Mouse (Mus musculus) kidney, embryonic 15.5 days (tissue): ENCODE measurements around the gene Map9. TPM values are rescaled to one million over a fixed set of nuclear protein-coding genes. Genes with fewer than 3 reads are reported as not detected.
"Not testable (repeated sequence)": the region's sequence is repeated elsewhere in the genome, so short reads cannot be mapped to it uniquely, and the experiment has no call there.

ENCODE experiments used
- ATAC-seq: fragments of 200-750 bp; cut with Nextera tagmentation; replicated peaks from 2 replicates; pipeline ENCODE4 v1.8.0; 2017; ENCODE audit warnings: moderate TSS enrichment; ENCODE audit not compliant: low FRiP score
- H3K27ac ChIP-seq: fragments of 300-500 bp; sonication (generic); 2 replicates; pipeline ENCODE4 v1.5.1; 2015; ENCODE audit warnings: mild to moderate bottlenecking, inconsistent platforms
- H3K27me3 ChIP-seq: fragments of 300-500 bp; sonication (generic); 2 replicates; pipeline ENCODE4 v1.6.1; 2015; ENCODE audit warnings: inconsistent platforms
- H3K36me3 ChIP-seq: fragments of 300-500 bp; sonication (generic); 2 replicates; pipeline ENCODE4 v1.6.1; 2015; ENCODE audit warnings: inconsistent platforms
- H3K4me1 ChIP-seq: fragments of 300-500 bp; sonication (generic); 2 replicates; pipeline ENCODE4 v1.6.1; 2015; ENCODE audit warnings: inconsistent platforms
- H3K4me2 ChIP-seq: fragments of 300-500 bp; sonication (generic); 2 replicates; pipeline ENCODE4 v1.6.1; 2015; ENCODE audit warnings: moderate library complexity, mild to moderate bottlenecking, inconsistent platforms
- H3K4me3 ChIP-seq: fragments of 300-500 bp; sonication (generic); replicated peaks from 2 replicates; pipeline ENCODE4 v1.5.1; 2015; ENCODE audit warnings: mild to moderate bottlenecking, inconsistent platforms
- H3K9ac ChIP-seq: fragments of 300-500 bp; sonication (generic); 2 replicates; pipeline ENCODE4 v1.6.1; 2015; ENCODE audit warnings: mild to moderate bottlenecking, inconsistent platforms
- H3K9me3 ChIP-seq: fragments of 300-500 bp; sonication (generic); replicated peaks from 2 replicates; pipeline ENCODE4 v1.6.1; 2016; ENCODE audit warnings: inconsistent platforms
- WGBS: fragments of 180-500 bp; shearing (Covaris S2); methylation state at CpG from one replicate; pipeline ENCODE4 v1.1.7; 2015; ENCODE audit warnings: mixed read lengths; 5-methylcytosine and 5-hydroxymethylcytosine counted together
- polyA plus RNA-seq: library from polyadenylated mRNA; unstranded; fragments of >200 nt; fragmentation: Nextera tagmentation; extraction: Ambion mirVana; gene quantifications from 2 replicates; pipeline ENCODE4 v1.2.1, GENCODE M21; 2015

Gene Map9
- 7.5 and 8.5 TPM in 2 replicates for polyA plus RNA-seq

DNA sequence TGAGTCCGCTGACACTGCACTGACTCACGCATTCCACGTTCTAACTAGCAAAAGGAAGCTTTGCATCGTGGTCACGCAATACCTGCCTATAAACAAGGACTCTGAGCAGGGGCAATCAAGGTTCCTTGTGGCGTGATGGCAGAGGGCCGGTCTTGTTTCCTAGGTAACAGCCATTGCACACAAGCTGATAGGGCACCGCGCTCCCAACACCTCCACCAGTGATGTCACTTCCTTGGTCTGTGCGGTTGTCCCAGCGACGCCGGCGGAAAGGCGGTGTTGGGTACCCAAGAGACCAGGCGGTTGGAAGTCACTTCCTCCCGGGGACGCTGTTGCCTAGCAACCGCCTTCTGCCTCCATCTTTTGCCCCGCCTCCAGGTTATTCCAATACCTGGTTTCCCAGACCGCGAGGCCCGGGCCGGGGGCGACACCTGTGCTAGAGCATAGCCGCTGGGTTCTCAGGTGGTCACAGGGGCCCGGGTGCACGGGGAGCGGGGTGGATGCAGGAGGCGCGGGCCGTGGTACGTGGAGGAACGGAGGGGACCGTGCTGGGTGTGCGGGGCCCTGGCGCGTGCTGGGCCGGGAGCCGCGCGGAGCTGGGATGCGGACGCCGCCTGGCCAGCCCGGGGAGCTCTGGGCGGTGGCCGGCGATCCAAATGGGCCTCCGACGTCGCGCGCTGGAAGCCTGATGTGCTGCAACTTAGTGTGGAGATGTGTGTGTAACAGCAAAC, at the start of gene Map9:
TSS of gene Map9 (plus strand) at position 248 of the 728 bp plus-strand sequence.
- peak within 1 kb of the TSS; percentile 42 for H3K9ac ChIP-seq
- H3K4me1 ChIP-seq = peaks cover 5% of the 10 kb centered on the region
- no peak within 1 kb of the TSS for H3K27ac ChIP-seq
- H3K4me3 ChIP-seq = peak within 1 kb of the TSS; percentile 89
- H3K9me3 ChIP-seq = no peaks in the 10 kb centered on the region
- peak within 1 kb of the TSS; percentile 78 for H3K4me2 ChIP-seq
- H3K36me3 ChIP-seq = no peaks in the 10 kb centered on the region
- WGBS = under 1% methylated on average over 54 of the region's 54 CpGs
- H3K27me3 ChIP-seq = no peaks in the 10 kb centered on the region
- peak; percentile 100 for ATAC-seq

DNA sequence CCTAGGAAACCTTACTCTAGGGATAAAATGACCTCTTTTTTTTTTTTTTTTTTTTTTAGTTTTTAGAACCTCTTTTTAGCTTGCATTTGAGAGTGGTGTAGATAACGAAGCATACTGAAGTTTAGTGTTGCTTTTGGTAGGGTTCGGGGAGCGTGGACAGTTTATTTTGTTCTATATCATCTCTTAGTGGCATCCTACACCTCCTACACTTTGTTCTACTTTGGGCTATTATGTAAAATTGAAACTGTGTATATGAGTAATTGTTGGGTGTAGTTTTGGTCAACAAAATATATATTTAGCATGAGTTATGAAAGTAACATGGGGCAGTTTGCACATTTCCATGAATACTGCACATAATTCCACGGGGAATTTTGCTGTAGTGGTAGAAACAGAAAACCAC, 42.1 kb upstream of the Map9 start:
- H3K27me3 ChIP-seq = no peaks in the 10 kb centered on the region
- 81% methylated on average over 4 of the region's 4 CpGs for WGBS
- H3K4me1 ChIP-seq = no peaks in the 10 kb centered on the region
- no peaks in the 10 kb centered on the region for H3K9me3 ChIP-seq
- H3K4me2 ChIP-seq = no peak overlapping the region
- H3K9ac ChIP-seq = no peak overlapping the region
- H3K36me3 ChIP-seq = no peaks in the 10 kb centered on the region
- no peak for ATAC-seq
- no peak overlapping the region for H3K27ac ChIP-seq
- H3K4me3 ChIP-seq = no peak overlapping the region

DNA sequence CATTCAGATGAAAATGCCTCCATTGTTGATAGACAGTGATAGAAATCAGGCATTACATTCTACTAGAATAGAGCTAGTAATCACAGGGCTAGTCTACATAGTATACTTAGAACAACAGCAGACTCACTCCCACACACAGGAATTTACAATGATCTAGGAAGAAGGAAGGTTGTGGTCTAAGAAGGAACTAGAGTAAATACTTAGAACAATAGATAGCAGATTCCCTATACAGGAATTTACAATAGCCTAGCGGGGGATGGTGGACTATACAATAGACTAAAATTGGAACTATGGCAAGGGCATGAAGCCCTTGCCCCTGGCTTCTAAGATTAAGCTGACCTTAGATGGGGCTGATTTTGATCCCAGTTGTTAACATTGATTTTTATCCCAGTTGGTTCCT, 31.1 kb upstream of the Map9 start:
- H3K9me3 ChIP-seq, H3K27me3 ChIP-seq, H3K4me3 ChIP-seq, H3K4me2 ChIP-seq, H3K4me1 ChIP-seq, H3K36me3 ChIP-seq, H3K9ac ChIP-seq, H3K27ac ChIP-seq, ATAC-seq: not testable (repeated sequence)
- 97% methylated on average over 1 of the region's 1 CpGs for WGBS

DNA sequence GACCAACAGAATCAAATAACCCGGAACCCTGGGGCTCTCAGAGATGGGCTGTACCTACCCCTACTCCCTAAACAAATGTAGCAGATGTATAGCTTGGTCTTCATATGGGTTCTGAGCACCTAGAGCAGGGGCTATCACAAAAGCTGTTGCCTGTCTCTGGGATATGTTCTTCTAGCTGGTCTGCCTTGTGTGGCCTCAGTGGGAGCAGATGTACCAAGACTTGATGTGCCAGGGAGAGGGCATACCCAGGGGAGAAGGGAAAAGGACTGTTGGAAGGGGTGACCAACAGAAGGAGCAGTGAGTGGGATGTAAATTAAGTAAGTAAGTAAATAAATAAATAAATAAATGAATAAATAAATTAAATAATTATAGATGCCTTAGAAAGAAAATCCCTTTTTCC, 25.8 kb upstream of the Map9 start:
- Histone ChIP-seq H3K9me3 (0 out of 2 replicates have a peak, but pooled peaks cover 4% of the 10 kb centered on the region), H3K27me3 (no peaks in the 10 kb centered on the region), H3K27ac (no peak overlapping the region), H3K36me3 (no peaks in the 10 kb centered on the region), H3K4me1 (peaks cover 5% of the 10 kb centered on the region), H3K4me3 (no peak overlapping the region), H3K9ac (no peak overlapping the region), H3K4me2 (no peak overlapping the region)
- WGBS = 91% methylated on average over 1 of the region's 1 CpGs
- no peak for ATAC-seq

DNA sequence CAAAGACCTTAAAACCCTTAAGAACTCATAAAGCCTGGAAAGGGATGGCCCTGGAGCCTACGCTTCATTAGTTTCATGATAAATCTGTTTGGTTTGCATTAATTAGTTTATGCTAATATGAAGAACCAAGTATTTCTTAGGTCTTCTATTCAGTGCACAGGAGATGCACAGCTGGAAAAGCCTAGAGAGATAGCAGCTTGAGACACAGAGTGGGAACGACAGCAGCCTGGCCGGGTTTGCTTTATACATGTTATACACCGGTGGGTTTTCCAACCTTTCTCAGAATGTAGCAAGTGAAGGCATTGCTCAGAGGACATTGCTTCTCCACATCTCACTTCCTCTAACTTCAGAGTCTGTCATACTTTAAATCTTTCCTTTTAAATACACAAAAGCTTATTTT, 25.3 kb upstream of the Map9 start:
- Histone ChIP-seq H3K9me3 (0 out of 2 replicates have a peak, but pooled peaks cover 4% of the 10 kb centered on the region), H3K9ac (no peak overlapping the region), H3K4me2 (no peak overlapping the region), H3K27me3 (no peaks in the 10 kb centered on the region), H3K4me3 (no peak overlapping the region), H3K4me1 (peaks cover 5% of the 10 kb centered on the region), H3K27ac (no peak overlapping the region), H3K36me3 (no peaks in the 10 kb centered on the region)
- 78% methylated on average over 4 of the region's 4 CpGs for WGBS
- no peak for ATAC-seq

DNA sequence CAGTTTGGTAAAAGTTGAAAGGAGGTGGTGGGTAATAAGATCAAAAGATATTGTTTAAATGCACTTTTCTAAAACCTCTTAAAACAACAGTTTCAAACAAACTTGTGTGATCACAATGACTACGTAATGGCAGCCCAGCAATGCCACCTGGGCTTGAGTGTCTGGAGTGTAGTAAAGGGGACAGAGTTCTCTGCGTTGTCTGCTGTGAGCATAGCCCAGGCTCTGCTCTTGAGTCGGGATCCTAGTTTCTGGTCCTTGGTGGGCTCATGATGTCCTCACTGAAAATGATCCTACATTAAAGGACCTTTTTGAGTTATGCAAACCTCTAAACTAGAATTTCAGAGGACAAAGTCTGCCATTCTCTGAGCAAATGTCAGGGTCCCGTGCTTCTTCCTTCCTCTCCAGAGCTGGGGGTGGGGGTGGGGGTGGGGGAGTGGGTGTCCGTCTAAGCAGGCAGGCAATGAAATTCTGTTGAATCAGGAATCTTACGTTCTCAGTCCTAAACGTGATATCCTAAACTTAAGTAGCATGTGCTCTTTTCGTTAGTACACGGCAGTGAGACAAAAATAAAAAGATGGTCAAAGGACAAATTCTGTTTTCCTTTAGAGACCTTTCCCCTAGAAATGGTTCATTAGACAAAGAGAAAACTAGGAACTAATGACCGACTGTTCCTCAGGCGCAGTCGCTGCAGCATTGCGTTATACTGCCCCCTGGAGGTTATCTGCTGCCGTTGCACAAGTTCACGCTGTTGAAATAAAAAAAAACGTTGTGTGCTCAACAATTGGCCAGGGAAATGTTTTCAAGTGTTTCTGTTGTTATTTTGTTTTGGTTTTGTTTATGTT, 24.5 kb upstream of the Map9 start:
- Histone ChIP-seq H3K4me1 (peaks cover 5% of the 10 kb centered on the region), H3K36me3 (no peaks in the 10 kb centered on the region), H3K4me2 (peak overlapping the region; percentile 54), H3K9ac (no peak overlapping the region), H3K27ac (peak overlapping the region; percentile 49; the same call in 1 of the 2 replicates), H3K27me3 (no peaks in the 10 kb centered on the region), H3K9me3 (0 out of 2 replicates have a peak, but pooled peaks cover 4% of the 10 kb centered on the region), H3K4me3 (peak overlapping the region; percentile 34)
- peak; percentile 69 for ATAC-seq
- 6% methylated on average over 16 of the region's 16 CpGs for WGBS

DNA sequence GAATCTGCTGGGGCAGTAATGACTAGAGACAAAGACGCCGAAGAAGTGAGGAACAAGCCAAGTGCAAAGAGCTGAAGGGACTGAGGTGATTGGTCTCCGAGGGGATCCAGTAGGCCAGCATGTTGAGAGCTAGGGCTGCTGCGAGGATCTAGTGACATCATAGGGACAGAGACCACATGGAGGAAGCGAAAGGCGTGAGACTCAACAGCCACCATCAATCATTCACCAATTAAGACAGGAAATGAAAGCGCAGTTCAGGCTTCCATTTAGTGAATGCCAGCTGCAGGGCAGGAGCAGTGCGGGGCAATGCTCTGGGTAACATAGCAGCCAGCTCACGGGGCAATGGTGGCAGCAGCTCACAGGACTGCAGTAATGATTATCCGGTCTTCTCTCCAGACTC, 17.7 kb upstream of the Map9 start:
- H3K9ac ChIP-seq = no peak overlapping the region
- no peak overlapping the region for H3K4me3 ChIP-seq
- ATAC-seq = no peak; the same call in 1 of the 2 replicates
- H3K27ac ChIP-seq = no peak overlapping the region
- no peaks in the 10 kb centered on the region for H3K36me3 ChIP-seq
- H3K27me3 ChIP-seq = no peaks in the 10 kb centered on the region
- 0 out of 2 replicates have a peak, but pooled peaks cover 3% of the 10 kb centered on the region for H3K4me1 ChIP-seq
- 58% methylated on average over 10 of the region's 10 CpGs for whole genome bisulfite sequencing
- H3K9me3 ChIP-seq = no peaks in the 10 kb centered on the region
- no peak overlapping the region for H3K4me2 ChIP-seq

DNA sequence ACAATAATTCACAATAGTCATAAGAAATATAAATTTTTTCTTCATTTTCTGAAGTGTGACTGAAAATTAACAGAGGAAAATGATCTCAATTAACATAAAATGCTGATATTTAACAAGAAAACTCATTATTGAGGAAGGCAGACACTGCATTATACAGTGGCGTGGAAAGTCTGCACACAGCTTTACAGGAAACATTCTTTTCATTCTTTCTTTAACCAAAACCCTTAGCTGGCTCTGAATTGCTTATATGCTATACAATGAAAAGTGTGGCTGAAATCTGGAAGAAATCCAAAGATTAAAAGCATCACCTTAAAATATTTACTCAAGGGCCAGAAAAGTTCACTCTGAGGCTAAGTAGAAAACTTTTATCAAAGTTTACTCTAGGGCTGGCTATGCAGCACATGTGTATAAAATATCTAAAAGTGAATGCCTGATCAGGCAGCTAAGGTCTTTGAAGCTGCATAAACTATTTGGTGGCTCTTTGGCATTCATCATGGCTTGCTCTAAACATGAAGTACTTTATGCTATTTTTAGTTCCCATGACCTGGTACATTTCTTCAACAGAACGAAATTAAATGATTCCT, 9.5 kb upstream of the Map9 start:
- no peak overlapping the region for H3K4me2 ChIP-seq
- no peak overlapping the region for H3K9ac ChIP-seq
- no peaks in the 10 kb centered on the region for H3K4me1 ChIP-seq
- no peaks in the 10 kb centered on the region for H3K27me3 ChIP-seq
- 46% methylated on average over 2 of the region's 2 CpGs for WGBS
- no peaks in the 10 kb centered on the region for H3K36me3 ChIP-seq
- ATAC-seq = no peak
- no peak overlapping the region for H3K4me3 ChIP-seq
- H3K9me3 ChIP-seq = no peaks in the 10 kb centered on the region
- H3K27ac ChIP-seq = no peak overlapping the region

DNA sequence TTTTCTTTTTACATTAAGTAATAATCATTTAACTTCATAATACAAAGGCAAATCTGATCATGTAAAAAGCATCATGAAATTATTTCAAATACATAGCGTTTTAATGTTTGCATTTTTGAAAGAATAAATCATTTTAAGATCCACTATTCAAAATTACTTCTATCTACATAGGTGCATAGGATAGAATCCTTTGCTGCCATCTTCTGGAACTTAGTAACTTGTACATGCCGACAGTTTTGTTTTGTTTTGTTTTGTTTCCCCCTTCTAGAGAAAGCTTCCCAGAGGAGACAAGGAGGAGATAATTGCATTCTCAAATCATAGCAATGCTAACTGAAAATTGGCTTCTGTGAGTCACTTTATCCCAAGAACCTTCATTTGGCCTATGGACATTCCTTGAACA, 7.5 kb upstream of the Map9 start:
- Histone ChIP-seq H3K27me3 (no peaks in the 10 kb centered on the region), H3K4me1 (no peaks in the 10 kb centered on the region), H3K36me3 (no peaks in the 10 kb centered on the region), H3K9ac (no peak overlapping the region), H3K4me2 (no peak overlapping the region), H3K9me3 (no peaks in the 10 kb centered on the region), H3K4me3 (no peak overlapping the region), H3K27ac (no peak overlapping the region)
- no peak for ATAC-seq
- 35% methylated on average over 2 of the region's 2 CpGs for WGBS

DNA sequence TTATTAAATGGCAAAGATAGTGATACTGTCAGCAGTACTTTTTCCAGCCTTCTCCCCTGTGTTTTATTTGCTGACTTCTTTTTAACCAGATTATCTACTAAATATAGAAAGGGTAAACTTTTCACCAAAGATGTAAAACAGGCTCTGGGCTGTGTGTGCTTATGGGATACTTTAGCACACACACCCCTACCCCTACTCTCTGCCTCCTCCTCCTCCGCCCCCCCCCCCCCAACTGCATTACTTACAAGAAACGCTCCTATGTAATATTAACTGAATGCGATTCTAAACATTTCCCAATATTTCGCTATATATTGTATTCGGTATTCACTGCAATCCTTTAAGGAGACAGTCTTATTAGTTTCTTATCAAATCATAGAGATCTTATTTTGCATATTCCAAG, 504 bp upstream of the Map9 start:
- peaks cover 5% of the 10 kb centered on the region for H3K4me1 ChIP-seq
- no peaks in the 10 kb centered on the region for H3K27me3 ChIP-seq
- no peak overlapping the region for H3K27ac ChIP-seq
- no peaks in the 10 kb centered on the region for H3K36me3 ChIP-seq
- 11% methylated on average over 5 of the region's 5 CpGs for WGBS
- no peak for ATAC-seq
- H3K9me3 ChIP-seq = no peaks in the 10 kb centered on the region
- H3K9ac ChIP-seq = 0 out of 2 replicates have a peak overlapping the region, but pooled peaks have one; percentile 9
- peak overlapping the region; percentile 78 for H3K4me2 ChIP-seq
- peak overlapping the region; percentile 89 for H3K4me3 ChIP-seq

DNA sequence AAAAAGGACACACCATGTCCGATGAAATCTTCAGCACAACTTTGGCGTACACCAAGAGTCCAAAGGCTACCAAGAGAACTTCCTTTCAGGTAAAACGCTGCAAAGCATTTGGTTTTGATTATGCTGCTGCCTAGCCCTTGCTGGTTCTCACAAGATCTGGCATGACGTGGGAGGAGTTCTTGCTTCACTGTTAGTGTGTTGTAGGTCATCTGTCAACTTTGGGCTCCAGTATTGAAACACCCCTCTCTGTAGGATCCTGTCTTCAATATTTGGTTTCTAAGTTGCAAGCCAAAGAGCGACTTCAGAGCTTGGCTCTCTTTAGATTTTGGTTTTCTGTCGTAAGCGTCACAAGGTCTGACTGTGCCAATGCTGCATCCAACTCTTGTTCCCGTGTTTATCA, 1.2 kb downstream of the Map9 start:
- Histone ChIP-seq H3K27ac (no peak overlapping the region), H3K9me3 (no peaks in the 10 kb centered on the region), H3K36me3 (peaks cover 8% of the 10 kb centered on the region), H3K4me1 (peaks cover 5% of the 10 kb centered on the region), H3K9ac (no peak overlapping the region), H3K4me3 (no peak overlapping the region), H3K27me3 (no peaks in the 10 kb centered on the region), H3K4me2 (no peak overlapping the region)
- 90% methylated on average over 8 of the region's 8 CpGs for WGBS
- no peak for ATAC-seq

DNA sequence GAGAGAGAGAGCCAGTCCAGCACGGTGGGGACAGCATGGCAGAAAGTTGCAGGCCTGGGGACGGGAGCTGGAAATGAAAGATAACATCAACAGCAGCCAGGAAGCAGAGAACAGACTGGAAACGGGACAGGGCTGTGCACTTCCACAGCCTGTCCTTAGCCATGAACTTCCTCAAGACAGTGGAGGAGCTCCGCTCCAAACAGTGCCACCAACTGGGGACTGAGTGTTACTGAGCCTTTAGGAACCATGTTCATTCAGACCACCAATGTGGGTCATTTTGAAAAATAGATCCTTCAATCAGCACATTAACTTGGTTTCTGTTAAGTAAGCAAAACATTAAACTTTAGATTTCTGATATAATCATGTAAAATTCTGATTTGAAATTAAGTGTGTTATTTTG, 4.6 kb downstream of the Map9 start:
- no peak overlapping the region for H3K4me2 ChIP-seq
- H3K4me1 ChIP-seq = peaks cover 5% of the 10 kb centered on the region
- H3K36me3 ChIP-seq = peaks cover 14% of the 10 kb centered on the region
- H3K9ac ChIP-seq = no peak overlapping the region
- H3K9me3 ChIP-seq = no peaks in the 10 kb centered on the region
- H3K27ac ChIP-seq = peak overlapping the region; percentile 11; the same call in 1 of the 2 replicates
- WGBS = 27% methylated on average over 4 of the region's 4 CpGs
- no peaks in the 10 kb centered on the region for H3K27me3 ChIP-seq
- H3K4me3 ChIP-seq = no peak overlapping the region
- ATAC-seq = no peak
